Mouse (Mus musculus) MEL (cell line): ENCODE results near the gene Ube4a. TPM values are rescaled to one million over a fixed set of nuclear protein-coding genes. Genes with fewer than 3 reads are reported as not detected.

Experiments used
- DNase-seq: peaks from one replicate; pipeline ENCODE4 v3.0.0; 2011; ENCODE audit warnings: low read depth, low spot score
- H3K27ac ChIP-seq: 2 replicates; pipeline ENCODE4 v1.5.1; 2012; ENCODE audit warnings: low read depth, mild to moderate bottlenecking, control low read depth, low read length, moderate library complexity; ENCODE audit not compliant: control insufficient read depth
- H3K27me3 ChIP-seq, 2 experiments: fragments of 150-350 bp in 1 of 2; sonication (generic) in 1 of 2; 2 replicates each; pipeline ENCODE4 v1.6.1; 2012; ENCODE audit warnings: low read length in 2 of 2, mild to moderate bottlenecking in 2 of 2, improper control_type of control experiment in 1 of 2, moderate library complexity in 1 of 2; ENCODE audit not compliant: insufficient read depth in 2 of 2, control insufficient read depth in 1 of 2
- H3K36me3 ChIP-seq, 2 experiments: 2 replicates each; pipeline ENCODE4 v1.6.1; 2012 to 2014; ENCODE audit warnings: low read length in 2 of 2, improper control_type of control experiment in 1 of 2, inconsistent platforms in 1 of 2, mild to moderate bottlenecking in 1 of 2; ENCODE audit not compliant: insufficient read depth in 2 of 2, control insufficient read depth in 1 of 2
- H3K4me1 ChIP-seq, 2 experiments: fragments of 150-350 bp in 1 of 2; sonication (generic) in 1 of 2; 2 replicates each; pipeline ENCODE4 v1.6.1; 2012; ENCODE audit warnings: low read length in 2 of 2, improper control_type of control experiment in 1 of 2, mild to moderate bottlenecking in 1 of 2; ENCODE audit not compliant: insufficient read depth in 2 of 2, control insufficient read depth in 1 of 2
- H3K4me3 ChIP-seq, 2 experiments: fragments of 150-350 bp in 1 of 2; sonication (generic) in 1 of 2; 2 replicates each; pipeline ENCODE4 v1.5.1; 2012; ENCODE audit warnings: low read depth in 2 of 2, low read length in 2 of 2, mild to moderate bottlenecking in 2 of 2, moderate library complexity in 2 of 2, control low read depth in 1 of 2, improper control_type of control experiment in 1 of 2; ENCODE audit not compliant: control insufficient read depth in 1 of 2, insufficient read depth in 1 of 2
- H3K79me2 ChIP-seq: 2 replicates; pipeline ENCODE4 v1.6.1; 2012; ENCODE audit warnings: mild to moderate bottlenecking, low read length, moderate library complexity; ENCODE audit not compliant: control insufficient read depth, poor library complexity, insufficient read depth
- H3K9ac ChIP-seq: 2 replicates; pipeline ENCODE4 v1.6.1; 2012; ENCODE audit warnings: low read depth, mild to moderate bottlenecking, control low read depth, low read length, moderate library complexity; ENCODE audit not compliant: control insufficient read depth, poor library complexity, severe bottlenecking
- H3K9me3 ChIP-seq: fragments of 150-350 bp; sonication (generic); replicated peaks from 2 replicates; pipeline ENCODE4 v1.6.1; 2012; ENCODE audit warnings: mild to moderate bottlenecking, low read length, improper control_type of control experiment, moderate library complexity; ENCODE audit not compliant: insufficient read depth
- BHLHE40 ChIP-seq: IDR thresholded peaks from 2 replicates; pipeline ENCODE4 v1.6.1; 2012; ENCODE audit warnings: low read depth, mild to moderate bottlenecking, inconsistent platforms, low read length, improper control_type of control experiment, borderline replicate concordance
- CHD2 ChIP-seq: IDR thresholded peaks from 2 replicates; pipeline ENCODE4 v1.6.1; 2011; ENCODE audit warnings: low read length, improper control_type of control experiment
- E2F4 ChIP-seq: IDR thresholded peaks from 2 replicates; pipeline ENCODE4 v1.6.1; 2011; ENCODE audit warnings: low read depth, low read length, improper control_type of control experiment, borderline replicate concordance
- ELF1 ChIP-seq: IDR thresholded peaks from 2 replicates; pipeline ENCODE4 v1.6.1; 2014; ENCODE audit warnings: low read depth, mild to moderate bottlenecking, inconsistent platforms, low read length, improper control_type of control experiment, moderate library complexity
- EP300 ChIP-seq, 2 experiments: IDR thresholded peaks; 2 replicates each; pipeline ENCODE4 v1.6.1; 2011; ENCODE audit warnings: improper control_type of control experiment in 2 of 2, low read length in 2 of 2, low read depth in 1 of 2, mild to moderate bottlenecking in 1 of 2
- GABPA ChIP-seq: IDR thresholded peaks from 2 replicates; pipeline ENCODE4 v1.6.1; 2012; ENCODE audit warnings: low read depth, mild to moderate bottlenecking, inconsistent platforms, low read length, improper control_type of control experiment, moderate library complexity
- GATA1 ChIP-seq: IDR thresholded peaks from 2 replicates; pipeline ENCODE4 v1.6.1; 2011; ENCODE audit warnings: low read depth, low read length, improper control_type of control experiment
- HCFC1 ChIP-seq: IDR thresholded peaks from 2 replicates; pipeline ENCODE4 v1.6.1; 2012; ENCODE audit warnings: low read depth, mild to moderate bottlenecking, inconsistent platforms, low read length, improper control_type of control experiment, moderate library complexity
- KAT2A ChIP-seq: conservative IDR thresholded peaks from 2 replicates; pipeline ENCODE4 v1.6.1; 2012; ENCODE audit warnings: low read depth, low read length, improper control_type of control experiment, inconsistent platforms
- MAX ChIP-seq: IDR thresholded peaks from 2 replicates; pipeline ENCODE4 v1.6.1; 2011; ENCODE audit warnings: low read length, improper control_type of control experiment
- MXI1 ChIP-seq: IDR thresholded peaks from 2 replicates; pipeline ENCODE4 v1.6.1; 2011; ENCODE audit warnings: mild to moderate bottlenecking, low read depth, low read length, improper control_type of control experiment
- MYC ChIP-seq: IDR thresholded peaks from 2 replicates; pipeline ENCODE4 v1.6.1; 2011; ENCODE audit warnings: low read depth, mild to moderate bottlenecking, low read length, improper control_type of control experiment, moderate library complexity
- POLR2A ChIP-seq, 2 experiments: IDR thresholded peaks; 2 replicates each; pipeline ENCODE4 v1.6.1; 2011 to 2012; ENCODE audit warnings: low read length in 2 of 2, mild to moderate bottlenecking in 2 of 2, control low read depth in 1 of 2, improper control_type of control experiment in 1 of 2, low read depth in 1 of 2, moderate library complexity in 1 of 2; ENCODE audit not compliant: control insufficient read depth in 1 of 2, insufficient read depth in 1 of 2, poor library complexity in 1 of 2
- POLR2AphosphoS2 ChIP-seq: IDR thresholded peaks from 2 replicates; pipeline ENCODE4 v1.6.1; 2011; ENCODE audit warnings: low read length, improper control_type of control experiment
- RCOR1 ChIP-seq: IDR thresholded peaks from 2 replicates; pipeline ENCODE4 v1.6.1; 2012; ENCODE audit warnings: low read depth, mild to moderate bottlenecking, inconsistent platforms, low read length, improper control_type of control experiment
- SIN3A ChIP-seq: IDR thresholded peaks from 2 replicates; pipeline ENCODE4 v1.6.1; 2012; ENCODE audit warnings: low read length, improper control_type of control experiment, inconsistent platforms
- SMC3 ChIP-seq: IDR thresholded peaks from 2 replicates; pipeline ENCODE4 v1.6.1; 2011; ENCODE audit warnings: low read depth, low read length, improper control_type of control experiment
- TAL1 ChIP-seq: IDR thresholded peaks from 2 replicates; pipeline ENCODE4 v1.6.1; 2012; ENCODE audit warnings: mild to moderate bottlenecking, inconsistent platforms, low read length, moderate library complexity, mixed read lengths
- TBP ChIP-seq: IDR thresholded peaks from 2 replicates; pipeline ENCODE4 v1.8.0; 2011; ENCODE audit warnings: low read depth, low read length, improper control_type of control experiment
- TCF12 ChIP-seq: IDR thresholded peaks from 2 replicates; pipeline ENCODE4 v1.6.1; 2014; ENCODE audit warnings: low read depth, mild to moderate bottlenecking, inconsistent platforms, low read length, improper control_type of control experiment, moderate library complexity
- UBTF ChIP-seq: IDR thresholded peaks from 2 replicates; pipeline ENCODE4 v1.6.1; 2012; ENCODE audit warnings: low read depth, mild to moderate bottlenecking, inconsistent platforms, low read length, improper control_type of control experiment, moderate library complexity, borderline replicate concordance; ENCODE audit not compliant: insufficient read depth
- USF1 ChIP-seq: IDR thresholded peaks from 2 replicates; pipeline ENCODE4 v1.6.1; 2014; ENCODE audit warnings: low read depth, mild to moderate bottlenecking, inconsistent platforms, low read length, improper control_type of control experiment, moderate library complexity
- ZC3H11A ChIP-seq: IDR thresholded peaks from 2 replicates; pipeline ENCODE4 v1.6.1; 2012; ENCODE audit warnings: low read depth, mild to moderate bottlenecking, inconsistent platforms, low read length, improper control_type of control experiment
- ZMIZ1 ChIP-seq: IDR thresholded peaks from 2 replicates; pipeline ENCODE4 v1.6.1; 2012; ENCODE audit warnings: low read depth, mild to moderate bottlenecking, inconsistent platforms, low read length, improper control_type of control experiment, moderate library complexity
- polyA plus RNA-seq, 2 experiments: library from polyadenylated mRNA; stranded (reverse) in 1 of 2; unstranded in 1 of 2; fragments of >175 nt in 1 of 2; fragments of >200 nt in 1 of 2; gene quantifications; 2 replicates each; pipeline versions ENCODE4 v1.2.1 to v1.2.4; 2012; ENCODE audit warnings: low replicate concordance in 2 of 2, low read depth in 1 of 2; ENCODE audit not compliant: insufficient read length in 2 of 2, insufficient read depth in 1 of 2, missing spikeins in 1 of 2
- total RNA-seq: library from RNA; depleted of rRNA; stranded (reverse); fragments of 300-350 nt; gene quantifications from 2 replicates; pipeline ENCODE4 v1.2.3, GENCODE M21; 2012

The Ube4a gene
- total and polyA plus RNA-seq, 3 experiments: 24.2 to 37.9 (median 32.8) TPM

- TF ChIP-seq SIN3A (peak; percentile 85; the same call in 1 of the 2 replicates), POLR2A (IDR thresholded peaks at IDR 0.05; ENCODE audit: control insufficient read depth in 1 of 2, insufficient read depth in 1 of 2, low read depth in 1 of 2, low read length in 2 of 2, poor library complexity in 1 of 2) (peak; percentile 43 to 65; a peak in 2 of 4 replicates), TCF12 (no peak; the same call in 1 of the 2 replicates), TBP (peak; percentile 57; the same call in 1 of the 2 replicates)
Observed at GRCm38 (mm10) chr9:44986242-44986781, 20.9 kb upstream of the Ube4a start (continued).

DNA sequence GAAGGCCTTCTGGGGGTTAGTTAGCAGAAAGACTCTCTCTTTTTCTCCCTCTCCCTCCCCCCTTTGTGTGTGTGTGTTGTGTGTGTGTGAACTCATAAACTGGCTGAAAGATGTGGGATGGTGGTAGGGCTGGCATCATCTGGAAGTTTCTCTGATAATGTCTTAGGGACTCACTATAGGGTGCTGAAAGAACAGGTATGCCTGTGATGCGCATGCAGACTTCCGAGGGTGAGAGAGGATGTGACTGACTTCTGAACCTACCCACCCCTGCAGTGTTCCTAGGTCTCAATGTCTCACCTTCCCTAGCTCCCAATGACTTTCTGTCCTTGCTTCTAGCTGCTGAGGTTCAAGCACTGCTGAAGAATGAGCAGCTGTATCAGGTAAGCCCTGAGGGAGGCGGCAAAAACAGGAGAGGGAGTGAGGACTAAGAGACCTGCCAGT, 20.3 kb upstream of the Ube4a start:
- peaks cover 12 to 28% of the 10 kb centered on the region in 2 experiments for H3K4me1 ChIP-seq
- peaks cover 0 to 23% of the 10 kb centered on the region in 2 experiments; a peak in 2 of 4 replicates for H3K36me3 ChIP-seq
- peak overlapping the region; percentile 97 for H3K27ac ChIP-seq
- DNase-seq: no peak
- TF ChIP-seq KAT2A: no peak
- TF ChIP-seq E2F4: no peak
- TF ChIP-seq MXI1: no peak
- no peak for TF ChIP-seq MAX
- TF ChIP-seq UBTF: no peak
- TF ChIP-seq TAL1: no peak
- no peak for TF ChIP-seq BHLHE40
- H3K9ac ChIP-seq: peak overlapping the region; percentile 76
- peak overlapping the region; percentile 57 to 64 for H3K4me3 ChIP-seq
- no peaks in the 10 kb centered on the region for H3K9me3 ChIP-seq
- H3K79me2 ChIP-seq: no peaks in the 10 kb centered on the region
- H3K27me3 ChIP-seq: no peaks in the 10 kb centered on the region

DNA sequence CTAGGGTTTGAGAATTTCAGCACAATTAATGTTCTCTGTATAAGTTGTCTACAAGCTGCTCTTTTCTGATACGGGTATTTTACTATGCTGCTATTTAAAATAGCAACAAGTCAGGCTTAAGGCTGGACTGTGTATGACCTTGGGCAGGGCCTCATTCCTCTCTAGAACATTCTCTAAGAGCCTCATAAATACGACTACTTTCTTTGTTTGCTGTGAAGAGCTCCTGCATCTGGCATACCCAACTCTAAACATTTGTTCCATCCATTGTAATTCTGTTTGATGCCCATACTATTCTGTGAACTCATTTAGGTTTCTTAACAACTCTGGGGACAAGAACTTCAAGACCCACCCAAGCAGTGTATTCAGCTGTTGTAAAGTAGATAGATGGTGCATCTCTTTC, 17.6 kb upstream of the Ube4a start:
- Histone ChIP-seq H3K27me3 (no peaks in the 10 kb centered on the region), H3K79me2 (no peaks in the 10 kb centered on the region), H3K9ac (no peak overlapping the region), H3K9me3 (no peaks in the 10 kb centered on the region), H3K4me1 (peaks cover 16 to 23% of the 10 kb centered on the region in 2 experiments), H3K27ac (no peak overlapping the region), H3K36me3 (peaks cover 0 to 20% of the 10 kb centered on the region in 2 experiments; a peak in 2 of 4 replicates), H3K4me3 (no peak overlapping the region)
- no peak for TF ChIP-seq CHD2
- TF ChIP-seq MXI1: no peak
- TF ChIP-seq ZMIZ1: no peak
- TF ChIP-seq TBP: no peak
- no peak for TF ChIP-seq ELF1
- TF ChIP-seq HCFC1: no peak
- TF ChIP-seq MYC: no peak
- TF ChIP-seq SMC3: no peak
- TF ChIP-seq GABPA: no peak
- TF ChIP-seq GATA1: no peak
- no peak for TF ChIP-seq EP300 (IDR thresholded peaks at IDR 0.05; ENCODE audit: low read depth in 1 of 2, low read length in 2 of 2)
- TF ChIP-seq SIN3A: no peak
- TF ChIP-seq ZC3H11A: no peak
- no peak for TF ChIP-seq POLR2AphosphoS2
- no peak for TF ChIP-seq RCOR1
- no peak for TF ChIP-seq E2F4
- no peak for TF ChIP-seq USF1
- no peak for DNase-seq
